Mouse (Mus musculus): ENCODE measurements around the gene Olfr885.

The Olfr885 gene

GRCm38 (mm10) chr9:38061022-38061421 lies at the start of gene Olfr885:
Gene Olfr885 (plus strand): TSS chr9:38061322.
- no peak for DNase-seq

- DNase-seq = no peak
Observed at GRCm38 (mm10) chr9:38025508-38025907, 35.6 kb upstream of the Olfr885 start, which contains the start of gene Olfr883. Gene Olfr883 (plus strand): TSS chr9:38025808.

- no peak for DNase-seq
Observed at GRCm38 (mm10) chr9:38046255-38046654, 14.9 kb upstream of the Olfr885 start, which contains the start of gene Olfr884. Gene Olfr884 (plus strand): TSS chr9:38046555.

- no peak for DNase-seq
Observed at GRCm38 (mm10) chr9:38083772-38084171, 22.6 kb downstream of the Olfr885 start, which contains the start of gene Olfr887. Gene Olfr887 (plus strand): TSS chr9:38084072.

- no peak for DNase-seq
Observed at GRCm38 (mm10) chr9:38107828-38108227, 46.7 kb downstream of the Olfr885 start, which contains the start of gene Olfr888. Gene Olfr888 (plus strand): TSS chr9:38108128.

Measured in kidney, postnatal 25 days (tissue).